Mouse (Mus musculus) liver, embryonic 14.5 days (tissue): ENCODE results near the gene Zfp52.

Source experiments
- CTCF ChIP-seq: IDR thresholded peaks from 2 replicates; pipeline ENCODE4 v1.5.1; 2016; ENCODE audit warnings: antibody characterized with exemption, low read depth, control low read depth
- EP300 ChIP-seq: IDR thresholded peaks from 2 replicates; pipeline ENCODE4 v1.6.1; 2016; ENCODE audit warnings: antibody characterized with exemption, low read depth

- TF ChIP-seq CTCF (no peak), EP300 (no peak)
Measured at GRCm38 (mm10) chr17:21530645-21531330, 4.6 kb upstream of the Zfp52 start.
